Mouse (Mus musculus) urinary bladder, adult 2 months (tissue): ENCODE measurements around the gene Ttf2. TPM values are rescaled to one million over a fixed set of nuclear protein-coding genes. Genes with fewer than 3 reads are reported as not detected.

ENCODE experiments used
- DNase-seq: peaks from one replicate; pipeline ENCODE4 v3.0.0; 2022; ENCODE audit warnings: low spot score
- polyA plus RNA-seq: library from polyadenylated mRNA; depleted of rRNA; stranded (reverse); fragments of >200 nt; gene quantifications from 2 replicates; pipeline ENCODE4 v1.2.3, GENCODE M21; 2012

Gene Ttf2
- polyA plus RNA-seq, 1 experiment: 8.2 TPM

GRCm38 (mm10) chr3:100973906-100974305, 4.4 kb upstream of the Ttf2 start:
- no peak for DNase-seq

- DNase-seq: no peak
Measured at GRCm38 (mm10) chr3:100963849-100964542, 5.5 kb downstream of the Ttf2 start.

GRCm38 (mm10) chr3:100961501-100961900, 8.0 kb downstream of the Ttf2 start:
- no peak for DNase-seq

- no peak for DNase-seq
Measured at GRCm38 (mm10) chr3:100961007-100961406, 8.5 kb downstream of the Ttf2 start.

GRCm38 (mm10) chr3:100954616-100955015, 14.8 kb downstream of the Ttf2 start:
- DNase-seq: no peak

- DNase-seq: no peak
Measured at GRCm38 (mm10) chr3:100951531-100951930, 17.9 kb downstream of the Ttf2 start.

GRCm38 (mm10) chr3:100947286-100947685, 22.2 kb downstream of the Ttf2 start:
- no peak for DNase-seq

- DNase-seq: no peak
Measured at GRCm38 (mm10) chr3:100940496-100941037, 28.9 kb downstream of the Ttf2 start.

GRCm38 (mm10) chr3:100938211-100938610, 31.3 kb downstream of the Ttf2 start:
- no peak for DNase-seq

- no peak for DNase-seq
Measured at GRCm38 (mm10) chr3:100936201-100936600, 33.3 kb downstream of the Ttf2 start.

GRCm38 (mm10) chr3:100935521-100935920, 33.9 kb downstream of the Ttf2 start:
- no peak for DNase-seq

GRCm38 (mm10) chr3:100932077-100932944, 37.2 kb downstream of the Ttf2 start:
- DNase-seq: no peak

GRCm38 (mm10) chr3:100931332-100932076, 38.0 kb downstream of the Ttf2 start:
- no peak for DNase-seq

GRCm38 (mm10) chr3:100925176-100925575, 44.3 kb downstream of the Ttf2 start:
- DNase-seq: no peak

GRCm38 (mm10) chr3:100924065-100924732, 45.3 kb downstream of the Ttf2 start:
- no peak for DNase-seq

- DNase-seq: no peak
Measured at GRCm38 (mm10) chr3:100922506-100923375, 46.7 kb downstream of the Ttf2 start.

- DNase-seq: peak; percentile 87
Measured at GRCm38 (mm10) chr3:100921825-100922505, 47.5 kb downstream of the Ttf2 start, which contains the start of gene Trim45. Gene Trim45, plus strand, starts transcription at chr3:100922202.

GRCm38 (mm10) chr3:100920611-100921140, 48.8 kb downstream of the Ttf2 start:
- no peak for DNase-seq

- no peak for DNase-seq
Measured at GRCm38 (mm10) chr3:100916844-100917243, 52.6 kb downstream of the Ttf2 start.
